Mouse (Mus musculus): ENCODE measurements at regions not wholly inside any gene's neighbourhood (a gene's known extent, or its start where the extent isn't known, plus 50 kb on each side); places are given as distances from the start of the nearest gene placed in this dataset.

DNA sequence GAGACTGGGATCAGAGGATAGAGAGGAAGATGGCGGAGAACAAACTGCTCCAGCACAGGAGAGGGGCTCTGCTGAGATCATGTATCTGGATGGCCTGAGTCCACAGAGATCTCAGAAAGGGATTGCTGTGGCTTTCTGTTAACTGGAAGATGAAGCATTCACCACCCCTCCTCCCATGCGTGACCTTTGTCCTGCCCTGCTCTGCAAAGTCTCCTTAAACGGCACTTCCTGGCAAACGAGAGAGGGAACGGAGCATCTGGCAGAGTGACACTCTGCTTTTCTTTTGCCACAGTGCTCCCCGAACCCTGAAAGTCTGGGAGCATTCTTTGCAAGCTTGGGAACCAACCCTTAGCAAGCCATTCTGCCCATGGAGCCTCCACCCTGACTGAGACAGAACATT is 147.1 kb downstream of the Adamts15 start:
- intact Hi-C loops (cut with DNase I) = no loop called here

DNA sequence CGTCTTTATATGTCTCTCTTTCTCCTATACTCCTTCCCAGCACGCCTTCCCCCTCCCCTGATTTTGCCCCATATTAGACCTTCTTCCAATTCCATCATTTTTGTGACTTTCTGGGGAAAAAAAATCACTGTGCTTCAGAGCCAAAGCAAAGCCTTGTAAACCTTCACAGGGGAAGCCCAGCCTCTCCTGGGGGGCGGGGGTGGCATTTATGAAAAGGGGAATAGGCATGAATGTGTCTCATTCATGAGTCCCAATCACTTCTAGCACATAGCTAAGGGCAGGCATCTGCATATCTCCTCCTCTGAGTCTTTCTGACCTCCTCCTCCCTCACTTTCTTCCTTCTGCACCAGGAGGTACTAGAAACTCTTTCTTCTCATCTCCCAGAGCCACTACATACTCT is 149.8 kb downstream of the Adamts15 start:
- intact Hi-C loops (cut with DNase I) = no loop called here

DNA sequence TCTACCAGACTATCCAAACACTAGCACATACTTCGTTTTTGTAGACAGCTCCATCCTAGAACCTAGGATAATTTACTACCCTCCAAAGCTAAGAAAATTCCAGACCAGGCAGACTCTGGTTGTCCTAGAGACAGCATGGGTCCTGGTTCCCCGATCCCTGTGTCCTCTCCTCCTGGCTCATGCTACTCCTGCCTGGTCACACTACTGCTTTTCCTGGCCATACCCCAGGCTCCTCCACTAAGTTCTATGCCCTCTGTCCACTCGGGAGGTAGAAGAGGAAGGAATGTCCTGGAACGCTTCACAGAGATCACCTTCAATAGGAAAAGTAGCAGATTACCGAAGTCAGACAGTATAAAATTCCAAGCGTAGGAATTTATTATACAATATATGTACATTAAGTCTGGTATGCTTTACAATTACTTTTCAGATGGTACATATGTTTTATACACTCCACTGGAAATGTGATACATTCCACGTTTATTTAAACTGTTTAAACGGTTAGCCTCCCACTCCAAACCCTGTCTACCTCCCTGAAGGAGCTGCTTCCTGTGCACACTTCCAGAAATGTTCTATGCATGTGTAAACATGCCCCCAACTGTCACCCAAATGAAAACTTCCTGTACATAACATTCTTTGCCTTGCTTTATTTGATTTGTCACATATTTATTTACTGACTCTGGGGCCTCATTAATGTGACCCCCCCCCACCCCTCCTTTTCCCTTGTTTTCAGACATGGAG is 151.6 kb downstream of the Adamts15 start:
- intact Hi-C loops (cut with DNase I) = no loop called here

DNA sequence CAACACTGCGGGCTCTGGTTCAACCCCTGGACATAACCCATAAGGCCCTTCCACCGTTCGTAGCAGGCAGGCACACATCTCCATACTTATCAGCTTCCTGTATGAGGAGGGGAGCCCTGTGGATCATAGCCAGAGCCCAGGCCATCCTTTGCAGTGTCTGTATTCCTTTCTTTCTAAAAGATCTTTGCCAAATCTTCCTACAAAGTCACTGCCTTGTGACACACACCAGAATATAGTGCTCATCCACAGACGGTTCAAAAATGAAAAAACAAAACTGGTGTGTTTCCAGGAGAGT is 152.9 kb downstream of the Adamts15 start:
- intact Hi-C loops (cut with DNase I) = no loop called here

DNA sequence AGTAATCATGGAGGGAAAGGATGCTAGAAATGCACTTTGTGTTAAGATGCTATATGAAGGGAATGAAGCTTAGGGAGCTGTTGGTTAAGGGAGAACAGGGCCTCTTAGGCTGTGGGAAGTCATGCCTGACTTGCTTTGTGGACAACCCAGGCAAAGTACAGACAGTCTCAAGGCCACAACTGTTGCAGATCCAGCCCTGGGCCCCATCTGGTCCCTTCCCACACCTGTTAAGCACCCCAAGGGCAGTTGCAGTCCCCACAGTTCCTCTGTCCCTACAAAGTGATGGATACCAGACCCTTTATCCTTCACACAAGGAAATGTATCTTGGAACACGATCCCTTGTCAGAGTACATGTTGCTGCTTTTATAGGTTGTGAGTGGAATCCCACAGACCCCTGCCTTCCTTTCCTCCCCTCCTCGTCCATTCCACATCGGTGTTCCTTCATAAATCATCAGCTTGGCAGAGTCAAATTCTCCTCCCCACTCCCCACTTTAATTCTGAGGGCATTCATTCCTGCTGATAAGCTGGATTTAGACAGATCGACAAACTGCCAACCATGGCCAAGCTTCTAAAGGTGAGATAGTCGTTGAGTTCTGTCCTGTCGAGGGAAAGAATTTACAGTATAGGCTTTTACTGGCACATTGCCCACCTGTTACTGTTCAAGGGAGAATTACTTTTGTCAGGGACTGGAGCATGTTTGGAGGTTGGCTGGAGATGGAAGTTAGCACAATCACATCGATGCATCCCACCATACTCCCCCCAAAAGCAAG is 153.4 kb downstream of the Adamts15 start:
- intact Hi-C loops (cut with DNase I) = no loop called here

DNA sequence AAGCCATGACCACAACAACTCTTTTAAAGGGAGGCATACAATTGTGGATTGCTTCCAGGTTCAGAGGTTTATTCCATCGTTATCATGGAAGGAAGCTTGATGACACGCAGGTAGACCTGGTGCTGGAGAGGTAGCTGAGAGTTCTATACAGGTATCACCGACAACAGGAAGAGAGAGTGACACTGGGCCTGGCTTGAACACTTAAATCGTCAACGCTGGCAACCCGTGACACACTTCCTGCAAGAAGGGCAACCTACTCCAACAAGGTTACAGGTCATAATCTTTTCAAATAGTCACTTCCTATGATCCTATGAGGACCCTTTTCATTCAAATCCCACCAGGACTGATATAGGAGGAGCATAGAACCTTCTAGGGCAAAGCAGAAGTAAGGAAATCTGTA is 155.6 kb downstream of the Adamts15 start:
- intact Hi-C loops (cut with DNase I) = no loop called here

DNA sequence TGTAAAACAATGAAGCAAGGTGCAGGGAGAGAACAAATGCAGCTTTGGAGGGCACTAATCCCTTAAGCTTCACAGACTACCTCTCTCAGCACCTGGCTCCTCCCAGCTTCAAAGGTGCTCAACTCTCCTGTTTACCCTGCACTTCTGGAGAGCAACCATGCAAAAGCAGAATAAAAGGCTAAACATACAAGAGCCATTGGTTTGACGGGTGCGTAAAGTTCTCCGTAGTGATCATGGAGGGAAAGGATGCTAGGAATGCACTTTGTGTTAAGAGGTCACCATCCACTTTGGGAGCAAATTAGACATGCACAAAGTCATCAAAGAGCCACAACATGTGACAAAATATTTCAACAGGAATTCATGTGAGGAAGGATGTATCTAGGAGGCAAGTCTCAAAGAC is 156.1 kb downstream of the Adamts15 start:
- intact Hi-C loops (cut with DNase I) = no loop called here

DNA sequence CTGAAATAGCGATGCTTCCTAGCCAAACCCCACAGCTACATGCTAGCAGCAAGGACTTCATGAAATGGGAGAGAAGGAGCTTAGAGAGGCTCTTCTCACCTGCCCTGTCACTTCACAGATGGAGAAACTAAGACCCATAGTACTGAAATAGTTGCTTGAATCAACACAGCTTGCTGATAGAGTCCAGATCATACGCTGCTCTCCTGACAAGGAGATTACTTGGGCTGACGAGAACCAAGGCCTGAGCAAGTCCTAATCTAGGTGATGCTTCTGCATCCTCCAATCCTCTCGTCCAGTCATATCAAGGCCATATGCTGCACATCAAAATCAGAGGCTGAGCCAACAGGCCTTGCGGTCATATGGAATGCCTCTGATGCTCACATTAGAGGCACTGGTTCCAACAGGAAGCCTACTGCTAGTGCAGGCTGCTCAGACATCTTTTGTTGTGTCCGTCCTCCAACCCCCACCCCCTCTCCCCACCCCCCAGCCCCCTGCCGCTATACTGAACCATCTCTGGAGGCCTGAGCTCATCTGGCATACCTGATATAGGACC is 157.2 kb downstream of the Adamts15 start:
- intact Hi-C loops (cut with DNase I) = no loop called here

DNA sequence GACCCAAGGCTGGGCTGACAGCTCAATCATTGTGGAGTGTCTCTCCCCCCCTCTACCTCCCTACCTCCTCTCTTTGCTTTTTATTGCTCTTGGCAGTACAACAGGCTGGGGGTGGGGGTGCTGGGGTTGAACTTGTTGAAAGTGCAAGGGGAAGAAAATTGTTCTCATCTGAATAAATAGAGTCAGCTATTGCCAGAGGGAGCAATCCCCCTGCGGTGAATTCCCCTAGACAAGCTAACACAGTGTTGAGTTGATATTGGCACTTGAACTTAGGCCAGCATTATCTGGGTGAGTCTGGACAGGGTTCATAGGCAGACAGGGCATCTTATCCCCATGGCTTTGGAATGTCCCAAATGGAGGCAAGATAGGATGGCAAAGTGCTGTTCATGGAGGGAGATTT is 159.3 kb downstream of the Adamts15 start:
- intact Hi-C loops (cut with DNase I) = no loop called here

DNA sequence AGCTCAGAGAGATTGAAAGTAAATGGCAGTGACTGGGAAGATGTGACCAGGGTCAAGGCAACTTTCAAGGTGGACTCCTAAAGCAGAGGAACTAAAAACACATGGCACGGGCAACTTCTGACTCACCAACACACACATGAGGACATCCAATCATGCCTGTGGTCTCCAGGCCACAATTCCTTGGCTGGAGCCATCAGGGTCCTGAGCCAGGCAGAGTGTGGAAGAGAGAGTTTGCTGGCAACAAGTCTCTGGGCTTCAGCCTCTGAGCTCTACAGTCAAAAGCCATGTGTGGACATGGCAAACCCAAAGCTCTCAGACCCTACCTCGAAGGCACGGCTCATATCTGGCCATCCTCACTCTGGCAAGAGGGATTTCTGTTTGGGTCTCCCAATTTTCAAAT is 164.1 kb downstream of the Adamts15 start:
- intact Hi-C loops (cut with DNase I) = no loop called here

DNA sequence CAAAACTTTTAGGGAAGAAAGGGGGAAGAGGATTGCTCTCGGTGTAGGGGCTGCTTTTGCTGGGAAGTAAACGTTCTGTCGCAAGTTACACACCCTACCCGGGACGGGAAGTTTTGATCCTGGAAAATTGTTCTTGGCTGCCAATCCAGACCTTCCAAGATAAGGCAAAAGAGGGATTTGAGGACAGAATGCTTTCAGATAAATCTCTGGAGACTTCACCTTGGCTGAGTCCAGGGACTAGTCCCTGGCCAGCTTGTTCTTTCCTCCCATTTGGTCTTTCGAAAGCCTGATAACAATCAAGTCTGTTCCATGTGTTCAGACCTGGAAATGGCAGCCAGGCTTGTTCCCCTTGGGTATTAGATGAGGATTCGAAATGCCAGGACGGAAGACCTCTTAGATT is 164.8 kb downstream of the Adamts15 start:
- intact Hi-C loops (cut with DNase I) = no loop called here

DNA sequence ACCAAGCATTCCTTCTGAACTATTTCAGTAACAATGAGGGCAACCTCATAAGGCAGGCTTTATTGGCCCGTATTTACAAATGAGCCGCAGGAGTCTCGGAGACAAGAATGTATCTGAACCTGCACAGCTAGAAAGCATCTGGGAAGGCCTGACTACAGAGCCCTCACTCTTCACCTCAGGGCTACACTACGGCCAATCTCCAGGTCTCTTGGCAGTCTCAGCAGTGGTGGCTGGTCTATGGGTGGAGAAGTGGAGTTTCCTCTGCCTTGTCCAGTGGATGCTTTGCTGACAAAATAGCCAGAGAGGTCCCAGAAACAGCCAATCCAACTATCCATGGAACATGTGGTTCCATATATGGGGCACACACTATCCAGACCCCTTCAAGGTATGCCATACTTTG is 165.5 kb downstream of the Adamts15 start:
- intact Hi-C loops (cut with DNase I) = no loop called here

DNA sequence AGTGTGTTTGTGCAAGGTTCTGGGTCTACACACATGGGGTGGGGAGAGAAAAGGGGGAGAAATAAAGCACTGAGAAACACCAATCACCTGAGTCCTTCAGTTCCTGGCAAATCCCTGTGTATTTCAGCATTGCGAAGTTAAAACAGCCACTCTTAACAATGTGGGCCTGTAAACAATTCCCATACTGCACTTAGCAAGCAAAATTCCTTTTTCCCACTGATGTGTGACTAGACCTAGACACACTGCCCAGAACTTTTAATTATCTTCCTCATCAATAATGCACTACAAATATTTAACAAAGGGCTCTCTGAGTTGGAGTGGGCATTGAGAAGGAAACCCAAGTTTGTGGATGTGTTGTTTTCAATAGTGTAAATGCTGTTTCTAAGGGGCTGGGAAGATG is 166.7 kb downstream of the Adamts15 start:
- intact Hi-C loops (cut with DNase I) = no loop called here

DNA sequence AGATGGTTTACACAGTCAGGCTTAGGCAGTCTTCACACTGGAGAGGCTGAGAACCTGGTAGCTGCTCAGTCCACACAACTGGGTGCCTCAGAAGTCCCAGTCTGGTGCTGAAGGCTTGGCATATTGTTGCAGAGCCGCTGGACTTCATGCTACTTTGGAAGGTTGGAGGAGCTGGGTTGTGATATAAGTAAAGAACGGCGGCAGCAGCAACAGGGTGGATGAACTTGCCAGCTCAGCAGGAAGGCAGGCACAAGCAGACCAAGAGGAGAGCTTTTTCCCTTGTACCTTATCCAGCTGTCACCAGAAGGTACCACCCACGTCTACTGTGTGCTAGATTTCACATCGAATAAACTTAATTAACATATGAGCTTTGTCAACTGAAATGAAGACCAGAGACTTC is 167.4 kb downstream of the Adamts15 start:
- intact Hi-C loops (cut with DNase I) = no loop called here

DNA sequence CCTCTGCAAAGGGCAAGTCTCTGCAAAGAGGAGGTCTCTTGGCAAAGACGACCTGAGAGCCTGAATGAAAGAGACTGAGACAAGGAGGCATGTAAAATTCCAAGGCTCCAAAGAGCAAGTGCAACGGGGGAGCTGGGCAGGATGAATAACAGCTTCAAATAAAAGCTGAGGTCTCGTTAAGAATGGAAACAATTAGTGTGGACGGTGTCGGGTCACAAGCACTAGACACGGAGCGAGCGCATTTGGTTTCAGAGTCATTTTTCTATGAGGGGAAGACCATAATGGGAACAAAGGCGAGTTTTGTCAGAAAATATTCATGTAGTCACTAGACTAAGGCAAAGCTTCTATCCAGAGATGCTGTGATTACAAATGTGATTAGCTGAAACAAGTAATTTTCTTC is 178.8 kb downstream of the Adamts15 start:
- intact Hi-C loops (cut with DNase I) = no loop called here

DNA sequence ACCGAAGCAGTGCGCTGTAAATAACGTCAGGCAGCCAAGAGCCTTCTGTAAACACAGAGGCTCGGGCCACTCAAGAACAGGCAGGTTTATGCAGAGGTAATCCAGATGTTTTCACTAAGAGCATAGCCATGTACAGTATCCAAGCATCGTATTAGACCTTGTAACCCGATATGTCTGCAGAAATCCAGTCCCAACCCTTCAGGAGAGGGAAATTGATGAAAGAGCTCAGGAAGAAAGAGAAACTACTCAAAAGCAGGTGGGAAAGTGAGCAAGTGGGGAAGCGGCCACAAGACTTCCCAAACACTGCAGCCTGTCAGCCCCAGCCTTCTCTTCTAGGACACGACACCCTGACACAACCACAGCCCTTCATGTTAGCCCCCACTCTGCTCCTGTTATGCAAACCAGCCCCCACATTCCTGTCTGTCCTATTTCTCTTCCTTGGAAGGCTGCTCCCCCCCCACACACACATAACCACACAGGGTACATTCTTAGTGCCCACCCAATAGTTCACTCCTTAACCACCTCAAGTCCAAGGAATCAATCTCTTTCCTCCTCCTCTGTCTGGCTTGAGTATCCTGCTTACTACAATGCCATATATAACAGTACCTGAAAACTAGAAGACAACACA is 179.7 kb downstream of the Adamts15 start:
- intact Hi-C loops (cut with DNase I) = no loop called here

DNA sequence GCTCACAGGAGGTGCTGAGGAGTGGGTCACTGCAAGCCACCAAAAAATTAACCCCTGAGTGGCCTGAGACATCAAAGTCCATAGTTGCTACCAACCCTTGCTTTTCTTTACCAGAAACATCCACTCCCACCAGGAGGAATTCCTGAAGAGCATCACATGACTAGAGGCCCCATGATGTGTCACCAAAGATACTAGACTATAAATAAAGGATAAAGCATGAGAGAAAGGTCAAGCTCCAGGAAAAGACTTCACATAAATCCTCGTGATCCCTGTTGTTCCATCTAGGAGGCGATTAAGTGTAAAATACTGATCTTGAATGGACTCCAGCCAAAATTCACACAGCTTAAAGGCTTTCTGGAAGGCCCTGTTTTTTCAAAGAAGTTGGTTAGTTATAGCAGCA is 190.6 kb downstream of the Adamts15 start:
- intact Hi-C loops (cut with DNase I) = loop anchor here (10.0 kb wide), 1 partner anchor 183 kb away; no protein-coding TSS in a partner anchor

DNA sequence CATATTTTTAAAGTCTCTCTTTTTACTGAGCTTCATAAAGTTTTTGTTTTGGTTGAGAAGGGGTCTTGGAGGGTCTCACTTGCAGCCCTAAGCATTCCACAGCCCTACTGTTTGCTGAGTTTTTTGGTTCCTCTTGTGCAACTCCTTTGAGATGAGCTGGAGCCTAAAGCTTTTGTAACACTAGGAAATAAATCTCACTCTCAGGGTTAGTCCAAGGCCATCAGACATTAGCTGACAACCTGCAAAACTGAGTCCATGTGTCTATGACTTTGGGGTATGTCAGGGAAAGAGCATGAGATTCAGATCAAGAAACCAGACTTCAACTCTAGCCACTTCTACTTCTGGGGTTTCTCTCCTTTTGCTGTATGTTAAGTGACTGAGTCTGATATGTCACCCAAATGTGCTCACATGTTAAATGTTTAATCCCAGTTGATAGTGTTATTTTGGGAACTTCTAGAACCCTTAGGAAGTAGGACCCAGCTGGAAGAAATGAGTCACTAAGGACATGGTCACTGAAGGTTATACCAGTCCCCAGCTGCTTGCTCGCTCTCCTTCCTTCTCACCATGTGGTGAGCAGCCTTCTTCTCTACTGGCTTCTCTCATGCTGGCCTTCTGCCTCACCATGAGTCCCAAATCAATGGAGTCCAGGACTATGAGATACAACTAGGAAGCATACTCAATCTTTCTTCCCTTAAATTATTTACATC is 198.7 kb downstream of the Adamts15 start:
- intact Hi-C loops (cut with DNase I) = no loop called here

DNA sequence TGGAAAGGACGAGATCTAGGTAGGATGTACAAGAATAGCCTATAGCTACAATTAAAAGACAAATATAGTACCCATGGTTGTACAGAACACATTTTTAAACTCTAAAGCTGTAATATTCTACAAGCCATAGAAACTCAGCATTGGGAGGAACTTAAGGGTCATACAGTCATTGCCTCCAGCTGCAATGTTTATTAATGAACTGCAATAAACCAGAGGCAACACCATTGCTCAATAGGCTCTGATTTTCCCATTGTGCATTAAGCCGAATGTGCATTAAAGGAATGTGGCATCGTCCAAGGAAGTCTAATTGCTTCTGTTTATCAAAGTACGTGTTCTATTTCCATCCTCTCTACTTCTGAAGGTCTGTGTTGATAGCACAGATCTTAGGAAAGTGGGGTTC is 200.4 kb downstream of the Adamts15 start:
- intact Hi-C loops (cut with DNase I) = no loop called here

DNA sequence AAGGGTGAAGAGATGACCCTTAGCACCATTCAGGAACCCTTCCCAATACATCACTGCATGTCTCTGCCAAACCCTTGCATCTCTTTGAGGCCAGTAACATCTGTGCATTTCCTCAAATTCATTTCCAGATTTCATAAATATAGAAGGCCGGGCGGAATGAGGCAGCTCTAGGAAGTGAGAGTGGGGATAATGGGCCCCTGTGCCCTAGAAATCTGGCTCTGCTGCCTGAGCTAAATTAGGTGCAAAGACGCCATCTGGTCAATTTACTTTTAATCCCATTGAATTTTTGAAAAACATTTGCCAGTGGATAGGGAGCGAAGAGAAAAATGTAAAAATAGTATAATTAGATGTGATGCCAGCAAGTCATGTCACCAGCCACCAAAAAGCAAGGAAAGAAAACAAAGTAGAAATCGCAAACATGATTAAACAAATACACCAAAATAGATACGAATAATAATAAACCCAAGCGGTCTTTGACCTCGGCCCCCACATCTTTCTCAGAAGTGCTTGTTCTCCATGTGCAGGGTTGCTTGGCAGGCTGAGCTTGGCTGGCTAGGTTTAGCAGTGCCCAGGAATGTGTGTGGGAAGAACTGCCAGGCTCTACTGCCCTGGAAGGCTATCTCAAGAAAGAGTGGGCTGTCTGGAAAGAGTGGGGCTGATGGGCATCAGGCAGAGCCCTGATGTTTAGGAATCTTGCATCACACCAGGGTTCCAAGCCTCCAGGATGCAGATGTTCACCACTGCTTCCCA is 205.7 kb downstream of the Adamts15 start:
- intact Hi-C loops (cut with DNase I) = no loop called here

DNA sequence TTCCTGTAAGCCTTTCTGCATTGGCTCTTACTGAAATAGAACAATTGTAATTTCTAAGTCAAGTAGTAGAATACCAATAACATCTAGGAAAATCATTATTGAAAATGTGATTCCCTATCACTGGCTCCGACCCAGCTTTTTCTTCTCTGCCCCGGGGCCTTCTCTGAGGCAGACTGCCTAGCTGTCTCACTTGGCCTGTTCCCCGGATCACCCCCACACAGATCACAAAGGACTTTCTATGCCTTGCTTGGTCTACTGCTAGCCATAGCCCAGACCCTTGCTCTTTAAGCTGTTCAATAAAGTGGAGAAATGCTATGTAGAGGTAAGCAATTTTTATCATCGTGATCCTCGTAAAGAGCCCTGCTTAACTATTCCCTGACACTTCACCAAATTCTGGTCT is 212.1 kb downstream of the Adamts15 start:
- intact Hi-C loops (cut with DNase I) = no loop called here

Data from adrenal gland (tissue).